Mouse (Mus musculus) stomach, postnatal 0 days (tissue): Measurements from ENCODE around the gene Zmat1. TPM values are rescaled to one million over a fixed set of nuclear protein-coding genes. Genes with fewer than 3 reads are reported as not detected.

Experiments
- ATAC-seq: fragments of 200-750 bp; cut with Nextera tagmentation; 2 replicates; pipeline ENCODE4 v1.8.0; 2017; ENCODE audit not compliant: low FRiP score, low TSS enrichment
- DNase-seq: peaks from one replicate; pipeline ENCODE4 v3.0.0-alpha.2; 2016; ENCODE audit warnings: low spot score
- H3K27ac ChIP-seq: fragments of 300-500 bp; sonication (generic); replicated peaks from 2 replicates; pipeline ENCODE4 v1.5.1; 2014; ENCODE audit warnings: mild to moderate bottlenecking, control low read depth
- H3K27me3 ChIP-seq: fragments of 300-500 bp; sonication (generic); 2 replicates; pipeline ENCODE4 v1.6.1; 2014; ENCODE audit warnings: low read length; ENCODE audit not compliant: control insufficient read depth, insufficient read depth
- H3K36me3 ChIP-seq: fragments of 300-500 bp; sonication (generic); 2 replicates; pipeline ENCODE4 v1.6.1; 2014; ENCODE audit warnings: low read length, mixed read lengths; ENCODE audit not compliant: control insufficient read depth, insufficient read depth
- H3K4me1 ChIP-seq: fragments of 300-500 bp; sonication (generic); replicated peaks from 2 replicates; pipeline ENCODE4 v1.6.1; 2014; ENCODE audit warnings: antibody characterized with exemption; ENCODE audit not compliant: control insufficient read depth, insufficient read depth
- H3K4me2 ChIP-seq: fragments of 300-500 bp; sonication (generic); replicated peaks from 2 replicates; pipeline ENCODE4 v1.6.1; 2014; ENCODE audit warnings: low read depth, mild to moderate bottlenecking, control low read depth, moderate library complexity
- H3K4me3 ChIP-seq: fragments of 300-500 bp; sonication (generic); 2 replicates; pipeline ENCODE4 v1.5.1; 2014; ENCODE audit warnings: low read depth, low read length, control low read depth
- H3K9ac ChIP-seq: fragments of 300-500 bp; sonication (generic); 2 replicates; pipeline ENCODE4 v1.6.1; 2014; ENCODE audit warnings: mild to moderate bottlenecking, low read length, control low read depth, mixed read lengths
- H3K9me3 ChIP-seq: fragments of 300-500 bp; sonication (generic); 2 replicates; pipeline ENCODE4 v1.6.1; 2016; ENCODE audit warnings: low read length; ENCODE audit not compliant: control insufficient read depth
- CTCF ChIP-seq: IDR thresholded peaks from 2 replicates; pipeline ENCODE4 v1.5.1; 2016; ENCODE audit warnings: antibody characterized with exemption, low read depth, mild to moderate bottlenecking, moderate library complexity
- EP300 ChIP-seq: optimal IDR thresholded peaks from 2 replicates; pipeline ENCODE3; 2016; ENCODE audit warnings: antibody characterized with exemption
- WGBS: fragments of 180-500 bp; shearing (Covaris S2); extraction: QIAGEN DNeasy Blood & Tissue Kit; methylation state at CpG from one replicate; pipeline ENCODE4 v1.1.7; 2014; 5-methylcytosine and 5-hydroxymethylcytosine counted together
- polyA plus RNA-seq: library from polyadenylated mRNA; unstranded; fragments of >200 nt; fragmentation: Nextera tagmentation; extraction: Ambion mirVana; gene quantifications from 2 replicates; pipeline ENCODE4 v1.2.1, GENCODE M21; 2015

The Zmat1 gene
- polyA plus RNA-seq, 1 experiment from 2014 or later: 2.2 TPM

DNA sequence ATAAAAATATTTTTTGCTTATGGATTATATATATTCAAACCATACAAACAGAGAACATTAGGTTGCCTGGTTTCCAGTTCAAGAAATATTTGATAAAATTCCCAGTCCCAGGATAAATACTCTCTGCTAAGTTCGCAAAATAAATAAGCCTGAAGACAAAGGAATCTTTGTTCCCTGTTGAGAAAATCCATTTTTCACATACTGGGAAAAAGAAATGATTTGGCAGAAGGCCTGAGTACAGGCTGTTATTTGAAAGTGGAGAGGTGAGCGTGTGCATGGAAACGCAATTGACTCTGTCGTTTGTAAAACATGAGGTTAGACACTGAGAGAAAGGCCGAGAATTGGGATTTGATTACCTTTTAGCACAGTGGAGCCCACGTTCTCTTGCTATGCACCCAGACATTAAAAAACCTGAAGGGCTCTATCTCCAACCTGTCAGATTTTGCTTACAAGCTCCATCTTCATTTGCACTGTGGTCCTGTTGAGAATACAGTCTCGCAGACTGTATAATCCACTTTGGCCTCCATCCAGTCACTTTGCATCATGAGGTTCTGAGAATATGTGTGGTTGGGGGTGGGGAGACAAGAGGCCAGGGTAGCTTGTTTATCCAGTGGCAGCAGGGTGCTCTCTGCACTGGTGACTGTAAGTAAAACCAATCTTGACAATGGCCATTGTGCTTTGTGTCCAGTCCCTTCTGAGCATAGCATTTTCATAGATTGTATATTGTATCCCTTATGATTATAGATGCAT is 85.2 kb downstream of the Zmat1 start:
- H3K27me3 ChIP-seq: no peaks in the 10 kb centered on the region
- no peak for ATAC-seq
- H3K36me3 ChIP-seq: no peaks in the 10 kb centered on the region
- DNase-seq: peak; percentile 14
- H3K9ac ChIP-seq: no peak overlapping the region
- H3K4me2 ChIP-seq: no peak overlapping the region
- no peak overlapping the region for H3K27ac ChIP-seq
- no peaks in the 10 kb centered on the region for H3K4me1 ChIP-seq
- 38% methylated on average over 7 of the region's 7 CpGs for WGBS
- no peaks in the 10 kb centered on the region for H3K9me3 ChIP-seq
- no peak overlapping the region for H3K4me3 ChIP-seq
- TF ChIP-seq EP300 (no peak), CTCF (no peak)

Other genes starting within 250 kb of the Zmat1 start
- 19.3 and 19.9 TPM in 2 replicates for gene Armcx2, start 200.0 kb downstream of the Zmat1 start, polyA plus RNA-seq
- 0.15 and 0.16 TPM in 2 replicates for gene Nxf2, start 44.5 kb downstream of the Zmat1 start, polyA plus RNA-seq
- not detected in 2 replicates for gene Gm15023, start 168.4 kb upstream of the Zmat1 start, polyA plus RNA-seq
- gene Tceal6, start 201.5 kb upstream of the Zmat1 start, polyA plus RNA-seq: 0.51 and 0.67 TPM in 2 replicates